Mouse (Mus musculus): ENCODE results near the gene Mamdc4. TPM values are rescaled to one million over a fixed set of nuclear protein-coding genes. Genes with fewer than 3 reads are reported as not detected.
A peak's percentile ranks its signal among the peaks of the same experiment; 100 is the strongest.

The Mamdc4 gene
- total and polyA plus RNA-seq, 3 experiments, result 17.6 to 21.6 TPM; not detected in 1

DNA sequence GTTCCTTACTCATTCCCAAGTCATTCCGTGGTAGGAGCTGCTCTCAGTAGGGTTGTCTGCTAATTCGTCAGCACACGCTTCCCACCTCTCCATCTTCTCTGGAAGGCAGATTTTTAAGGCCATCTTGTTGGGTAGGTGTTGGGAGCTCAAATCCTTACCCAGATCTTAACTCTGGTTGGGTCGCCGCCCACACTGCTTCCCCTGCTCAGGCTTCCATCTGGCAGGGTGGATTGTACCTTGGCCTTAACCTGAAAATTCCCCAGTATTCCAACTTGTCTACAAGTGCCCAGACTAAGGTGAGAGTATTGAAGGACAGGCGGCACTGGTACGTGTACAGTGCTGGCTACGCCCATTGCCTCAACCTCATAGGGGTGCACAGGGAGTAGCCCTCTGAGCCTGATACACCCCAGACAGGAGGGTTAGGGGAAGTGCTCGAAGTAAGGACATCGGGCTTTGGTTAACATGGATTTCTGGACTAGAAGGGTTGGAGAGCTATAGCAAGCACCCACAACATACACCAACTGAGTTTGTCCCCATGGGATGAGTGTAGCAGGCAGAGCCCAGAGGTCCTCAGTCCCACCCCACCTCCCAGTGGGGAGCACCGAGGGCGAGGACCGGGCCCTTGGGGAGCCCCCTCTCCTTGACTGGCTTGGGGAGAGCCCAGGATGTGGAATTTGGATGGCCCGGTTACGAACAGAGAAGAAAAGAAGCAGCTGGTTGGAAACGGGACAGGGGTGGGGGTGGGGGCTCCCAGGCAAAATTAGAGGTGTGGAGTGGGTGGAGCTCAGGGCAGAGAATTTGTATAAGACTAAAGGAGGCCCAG is 1.6 kb upstream of the Mamdc4 start:
- Histone ChIP-seq H3K9ac (ENCODE audit: control insufficient read depth, low read depth, low read length, poor library complexity, severe bottlenecking) (peak overlapping the region; percentile 73), H3K36me3 (ENCODE audit: control insufficient read depth in 1 of 2, insufficient read depth in 2 of 2, low read length in 2 of 2) (peaks cover 0 to 4% of the 10 kb centered on the region in 2 experiments; a peak in 1 of 4 replicates), H3K79me2 (ENCODE audit: control insufficient read depth, insufficient read depth, low read length, poor library complexity) (peaks cover 7% of the 10 kb centered on the region), H3K9me3 (replicated peaks; ENCODE audit: insufficient read depth, low read length) (no peaks in the 10 kb centered on the region), H3K27me3 (ENCODE audit: control insufficient read depth in 1 of 2, insufficient read depth in 2 of 2, low read length in 2 of 2) (no peaks in the 10 kb centered on the region), H3K4me3 (ENCODE audit: control insufficient read depth in 1 of 2, insufficient read depth in 1 of 2, low read depth in 2 of 2, low read length in 2 of 2) (no peak overlapping the region; a peak in 2 of 4 replicates), H3K4me1 (ENCODE audit: control insufficient read depth in 1 of 2, insufficient read depth in 2 of 2, low read length in 2 of 2) (peaks cover 0 to 10% of the 10 kb centered on the region in 2 experiments; a peak in 2 of 4 replicates), H3K27ac (ENCODE audit: control insufficient read depth, low read depth, low read length) (no peak overlapping the region)
- TF ChIP-seq CHD2 (IDR thresholded peaks at IDR 0.05; ENCODE audit: low read length) (no peak), ZC3H11A (IDR thresholded peaks at IDR 0.05; ENCODE audit: low read depth, low read length) (no peak), MXI1 (IDR thresholded peaks at IDR 0.05; ENCODE audit: low read depth, low read length) (no peak), MAFK (IDR thresholded peaks at IDR 0.05; ENCODE audit: borderline replicate concordance, low read depth, low read length) (no peak), POLR2AphosphoS2 (IDR thresholded peaks at IDR 0.05; ENCODE audit: low read length) (no peak), CTCF (IDR thresholded peaks at IDR 0.05 in 2 of 3, conservative IDR thresholded peaks at IDR 0.05 in 1 of 3; ENCODE audit: control insufficient read depth in 1 of 3, insufficient read depth in 1 of 3, low read depth in 2 of 3, low read length in 3 of 3, poor library complexity in 1 of 3, severe bottlenecking in 1 of 3) (no peak), NRF1 (IDR thresholded peaks at IDR 0.05; ENCODE audit: insufficient read depth, low read depth, low read length, poor library complexity, severe bottlenecking) (no peak), TBP (IDR thresholded peaks at IDR 0.05; ENCODE audit: low read depth, low read length) (no peak), MYB (IDR thresholded peaks at IDR 0.05; ENCODE audit: low read depth, low read length) (no peak), KAT2A (conservative IDR thresholded peaks at IDR 0.05; ENCODE audit: low read depth, low read length) (no peak), EP300 (IDR thresholded peaks at IDR 0.05; ENCODE audit: low read depth in 1 of 2, low read length in 2 of 2) (no peak), E2F4 (IDR thresholded peaks at IDR 0.05; ENCODE audit: borderline replicate concordance, low read depth, low read length) (no peak), NELFE (IDR thresholded peaks at IDR 0.05; ENCODE audit: low read depth, low read length) (no peak), CHD1 (IDR thresholded peaks at IDR 0.05; ENCODE audit: low read depth, low read length) (no peak), MEF2A (IDR thresholded peaks at IDR 0.05; ENCODE audit: extremely low read depth, insufficient replicate concordance, low read depth, low read length, poor library complexity, severe bottlenecking) (no peak), GABPA (IDR thresholded peaks at IDR 0.05; ENCODE audit: low read depth, low read length) (no peak)
- no peak for DNase-seq (ENCODE audit: low read depth, low spot score)

GRCm38 (mm10) chr2:25575432-25576027 is 885 bp upstream of the Mamdc4 start:
- Histone ChIP-seq H3K4me3 (ENCODE audit: control insufficient read depth in 1 of 2, insufficient read depth in 1 of 2, low read depth in 2 of 2, low read length in 2 of 2) (peak overlapping the region; percentile 60 to 70), H3K79me2 (ENCODE audit: control insufficient read depth, insufficient read depth, low read length, poor library complexity) (peaks cover 7% of the 10 kb centered on the region), H3K27ac (ENCODE audit: control insufficient read depth, low read depth, low read length) (peak overlapping the region; percentile 70), H3K27me3 (ENCODE audit: control insufficient read depth in 1 of 2, insufficient read depth in 2 of 2, low read length in 2 of 2) (no peaks in the 10 kb centered on the region), H3K4me1 (ENCODE audit: control insufficient read depth in 1 of 2, insufficient read depth in 2 of 2, low read length in 2 of 2) (peaks cover 0 to 10% of the 10 kb centered on the region in 2 experiments; a peak in 1 of 4 replicates), H3K36me3 (ENCODE audit: control insufficient read depth in 1 of 2, insufficient read depth in 2 of 2, low read length in 2 of 2) (peaks cover 0 to 4% of the 10 kb centered on the region in 2 experiments; a peak in 1 of 4 replicates), H3K9me3 (replicated peaks; ENCODE audit: insufficient read depth, low read length) (no peaks in the 10 kb centered on the region), H3K9ac (ENCODE audit: control insufficient read depth, low read depth, low read length, poor library complexity, severe bottlenecking) (peak overlapping the region; percentile 73)
- DNase-seq (ENCODE audit: low read depth, low spot score), result peak; percentile 69
- TF ChIP-seq SMC3 (IDR thresholded peaks at IDR 0.05; ENCODE audit: low read depth, low read length) (no peak), NRF1 (IDR thresholded peaks at IDR 0.05; ENCODE audit: insufficient read depth, low read depth, low read length, poor library complexity, severe bottlenecking) (peak; percentile 10; the same call in 1 of the 2 replicates), MAX (IDR thresholded peaks at IDR 0.05; ENCODE audit: low read length) (peak; percentile 70), TAL1 (IDR thresholded peaks at IDR 0.05; ENCODE audit: low read length) (no peak), MAZ (IDR thresholded peaks at IDR 0.05; ENCODE audit: low read depth, low read length) (peak; percentile 17; the same call in 1 of the 2 replicates), TCF12 (IDR thresholded peaks at IDR 0.05; ENCODE audit: low read depth, low read length) (no peak), ZC3H11A (IDR thresholded peaks at IDR 0.05; ENCODE audit: low read depth, low read length) (no peak), USF1 (IDR thresholded peaks at IDR 0.05; ENCODE audit: low read depth, low read length) (no peak), MXI1 (IDR thresholded peaks at IDR 0.05; ENCODE audit: low read depth, low read length) (peak; percentile 15; the same call in 1 of the 2 replicates), CTCF (IDR thresholded peaks at IDR 0.05 in 2 of 3, conservative IDR thresholded peaks at IDR 0.05 in 1 of 3; ENCODE audit: control insufficient read depth in 1 of 3, insufficient read depth in 1 of 3, low read depth in 2 of 3, low read length in 3 of 3, poor library complexity in 1 of 3, severe bottlenecking in 1 of 3) (no peak), MAFK (IDR thresholded peaks at IDR 0.05; ENCODE audit: borderline replicate concordance, low read depth, low read length) (no peak), E2F4 (IDR thresholded peaks at IDR 0.05; ENCODE audit: borderline replicate concordance, low read depth, low read length) (no peak), BHLHE40 (IDR thresholded peaks at IDR 0.05; ENCODE audit: borderline replicate concordance, low read depth, low read length) (no peak), ZMIZ1 (IDR thresholded peaks at IDR 0.05; ENCODE audit: low read depth, low read length) (no peak), POLR2A (IDR thresholded peaks at IDR 0.05; ENCODE audit: control insufficient read depth in 1 of 2, insufficient read depth in 1 of 2, low read depth in 1 of 2, low read length in 2 of 2, poor library complexity in 1 of 2) (no peak), UBTF (IDR thresholded peaks at IDR 0.05; ENCODE audit: borderline replicate concordance, insufficient read depth, low read depth, low read length) (no peak), NELFE (IDR thresholded peaks at IDR 0.05; ENCODE audit: low read depth, low read length) (no peak), SIN3A (IDR thresholded peaks at IDR 0.05; ENCODE audit: low read length) (no peak), MYB (IDR thresholded peaks at IDR 0.05; ENCODE audit: low read depth, low read length) (no peak)
